Comparison of ENCODE assay signal across 7 mouse cellular contexts in genomic region chr8:110845821-110846404, GRCm38 (mm10). TPM values are rescaled to one million over a fixed set of nuclear protein-coding genes. Genes with fewer than 3 reads are reported as not detected.
DNase-seq lines count a peak whose midpoint lies in the region; ATAC-seq and TF ChIP-seq lines count a peak whose summit lies in the region.

No protein-coding gene starts in this region.

- H3K4me3 ChIP-seq in testis, adult 2 months (ENCODE audit: control insufficient read depth, low read depth, low read length), result peak overlapping the region; percentile 97
- peak overlapping the region; percentile 82 for H3K4me3 ChIP-seq in hindbrain, embryonic 15.5 days
- peak overlapping the region; percentile 87 for H3K4me3 ChIP-seq in midbrain, embryonic 16.5 days (ENCODE audit: low read depth, low read length)

- peak overlapping the region; percentile 90 for H3K4me2 ChIP-seq in hindbrain, embryonic 15.5 days
- H3K4me2 ChIP-seq in midbrain, embryonic 16.5 days (ENCODE audit: low read length), result peak overlapping the region; percentile 83

- no peak for TF ChIP-seq CTCF in testis, adult 2 months (IDR thresholded peaks at IDR 0.05; ENCODE audit: control insufficient read depth, insufficient read depth, insufficient replicate concordance, low read depth, low read length)

- no peaks in the 10 kb centered on the region for H3K27me3 ChIP-seq in testis, adult 2 months (ENCODE audit: control insufficient read depth, insufficient read depth, low read length)
- H3K27me3 ChIP-seq in hindbrain, embryonic 15.5 days, result no peaks in the 10 kb centered on the region
- H3K27me3 ChIP-seq in midbrain, embryonic 16.5 days (ENCODE audit: control insufficient read depth, insufficient read depth, low read depth, low read length), result no peaks in the 10 kb centered on the region

- WGBS in hindbrain, embryonic 15.5 days, result 11% methylated on average over 17 of the region's 17 CpGs
- WGBS in midbrain, embryonic 16.5 days, result 11% methylated on average over 17 of the region's 17 CpGs

- ATAC-seq in hindbrain, embryonic 15.5 days (ENCODE audit: low FRiP score, low read depth), result no peak
- ATAC-seq in midbrain, embryonic 16.5 days, result no peak

- no peaks in the 10 kb centered on the region for H3K9me3 ChIP-seq in hindbrain, embryonic 15.5 days
- H3K9me3 ChIP-seq in midbrain, embryonic 16.5 days (replicated peaks; ENCODE audit: control insufficient read depth, low read length, poor library complexity, severe bottlenecking), result no peaks in the 10 kb centered on the region

- H3K9ac ChIP-seq in hindbrain, embryonic 15.5 days, result peak overlapping the region; percentile 95
- H3K9ac ChIP-seq in midbrain, embryonic 16.5 days (ENCODE audit: low read depth, low read length), result peak overlapping the region; percentile 88

- H3K27ac ChIP-seq in testis, adult 2 months (ENCODE audit: control insufficient read depth, insufficient read depth, low read depth, low read length), result peak overlapping the region; percentile 92
- H3K27ac ChIP-seq in hindbrain, embryonic 15.5 days (replicated peaks), result peak overlapping the region; percentile 92
- peak overlapping the region; percentile 84 for H3K27ac ChIP-seq in midbrain, embryonic 16.5 days (ENCODE audit: low read length)

- intact Hi-C loops in left cerebral cortex, postnatal 4 days (cut with DNase I), result no loop called here

- H3K4me1 ChIP-seq in testis, adult 2 months (ENCODE audit: control insufficient read depth, insufficient read depth, low read length), result no peaks in the 10 kb centered on the region; the same call in 1 of the 2 replicates
- peaks cover 30% of the 10 kb centered on the region for H3K4me1 ChIP-seq in hindbrain, embryonic 15.5 days (replicated peaks)
- H3K4me1 ChIP-seq in midbrain, embryonic 16.5 days (ENCODE audit: control insufficient read depth, insufficient read depth, low read length), result peaks cover 26% of the 10 kb centered on the region

- H3K36me3 ChIP-seq in testis, adult 2 months (ENCODE audit: control insufficient read depth, insufficient read depth, low read length), result peaks cover 7% of the 10 kb centered on the region
- peaks cover 45% of the 10 kb centered on the region for H3K36me3 ChIP-seq in hindbrain, embryonic 15.5 days
- H3K36me3 ChIP-seq in midbrain, embryonic 16.5 days (ENCODE audit: control insufficient read depth, insufficient read depth, low read length), result peaks cover 17% of the 10 kb centered on the region

- DNase-seq in testis, postnatal 10 days (ENCODE audit: low spot score), result no peak
- peak; percentile 30 for DNase-seq in embryo, embryonic 11 days
- no peak for DNase-seq in left cerebral cortex, postnatal 4 days
- DNase-seq in cerebellum, adult 9-11 months, result no peak

- TF ChIP-seq POLR2A in testis, adult 2 months (IDR thresholded peaks at IDR 0.05; ENCODE audit: control insufficient read depth, low read depth, low read length), result no peak

RNA-seq across cellular contexts. Expression of gene Cog4, which starts 0.5 kb away (rescaled TPM):
- polyA plus RNA-seq in testis, adult 2 months (2012; rRNA removed), result 49.6 and 54.6 TPM in 2 replicates
- 70.7 and 75.4 TPM in 2 replicates for polyA plus RNA-seq in hindbrain, embryonic 15.5 days (2015; fragmentation: Nextera tagmentation; extraction: Ambion mirVana)
- polyA plus RNA-seq in midbrain, embryonic 16.5 days (2015; fragmentation: Nextera tagmentation; extraction: Ambion mirVana), result 72.1 and 77.4 TPM in 2 replicates
- total RNA-seq in left cerebral cortex, postnatal 4 days (2021), result 10 to 100 TPM; 46.8 to 47.7 TPM

RNA-seq across cellular contexts. Expression of gene Sf3b3, which starts 0.7 kb away (rescaled TPM):
- 18.1 and 19.3 TPM in 2 replicates for polyA plus RNA-seq in testis, adult 2 months (2012; rRNA removed)
- 90.7 and 94.2 TPM in 2 replicates for polyA plus RNA-seq in hindbrain, embryonic 15.5 days (2015; fragmentation: Nextera tagmentation; extraction: Ambion mirVana)
- 92.3 and 96.1 TPM in 2 replicates for polyA plus RNA-seq in midbrain, embryonic 16.5 days (2015; fragmentation: Nextera tagmentation; extraction: Ambion mirVana)
- total RNA-seq in left cerebral cortex, postnatal 4 days (2021), result 10 to 100 TPM; 82.3 to 83.9 TPM

RNA-seq across cellular contexts. Expression of gene Il34, which starts 40.2 kb away (rescaled TPM):
- 1.7 and 2.0 TPM in 2 replicates for polyA plus RNA-seq in testis, adult 2 months (2012; rRNA removed)
- 5.8 and 7.8 TPM in 2 replicates for polyA plus RNA-seq in hindbrain, embryonic 15.5 days (2015; fragmentation: Nextera tagmentation; extraction: Ambion mirVana)
- polyA plus RNA-seq in midbrain, embryonic 16.5 days (2015; fragmentation: Nextera tagmentation; extraction: Ambion mirVana), result 6.9 and 7.7 TPM in 2 replicates
- 10 to 100 TPM; 13.8 to 14.2 TPM for total RNA-seq in left cerebral cortex, postnatal 4 days (2021)

RNA-seq across cellular contexts. Expression of gene Fuk, which starts 56.4 kb away (rescaled TPM):
- 7.5 and 7.8 TPM in 2 replicates for polyA plus RNA-seq in testis, adult 2 months (2012; rRNA removed)
- polyA plus RNA-seq in hindbrain, embryonic 15.5 days (2015; fragmentation: Nextera tagmentation; extraction: Ambion mirVana), result 7.1 and 8.6 TPM in 2 replicates
- 6.3 and 7.3 TPM in 2 replicates for polyA plus RNA-seq in midbrain, embryonic 16.5 days (2015; fragmentation: Nextera tagmentation; extraction: Ambion mirVana)
- 1 to 10 TPM; 7.8 to 7.9 TPM for total RNA-seq in left cerebral cortex, postnatal 4 days (2021)
